Mouse (Mus musculus): ENCODE data around the gene Nuak1. TPM values are rescaled to one million over a fixed set of nuclear protein-coding genes. Genes with fewer than 3 reads are reported as not detected.

Nuak1 gene
- polyA plus RNA-seq (2014; fragmentation: Illumina TruSeq; extraction: RNeasy Lipid Tissue Mini Kit (QIAGEN cat#74804); ENCODE audit: low read depth, low replicate concordance), result 4.7 TPM

DNA sequence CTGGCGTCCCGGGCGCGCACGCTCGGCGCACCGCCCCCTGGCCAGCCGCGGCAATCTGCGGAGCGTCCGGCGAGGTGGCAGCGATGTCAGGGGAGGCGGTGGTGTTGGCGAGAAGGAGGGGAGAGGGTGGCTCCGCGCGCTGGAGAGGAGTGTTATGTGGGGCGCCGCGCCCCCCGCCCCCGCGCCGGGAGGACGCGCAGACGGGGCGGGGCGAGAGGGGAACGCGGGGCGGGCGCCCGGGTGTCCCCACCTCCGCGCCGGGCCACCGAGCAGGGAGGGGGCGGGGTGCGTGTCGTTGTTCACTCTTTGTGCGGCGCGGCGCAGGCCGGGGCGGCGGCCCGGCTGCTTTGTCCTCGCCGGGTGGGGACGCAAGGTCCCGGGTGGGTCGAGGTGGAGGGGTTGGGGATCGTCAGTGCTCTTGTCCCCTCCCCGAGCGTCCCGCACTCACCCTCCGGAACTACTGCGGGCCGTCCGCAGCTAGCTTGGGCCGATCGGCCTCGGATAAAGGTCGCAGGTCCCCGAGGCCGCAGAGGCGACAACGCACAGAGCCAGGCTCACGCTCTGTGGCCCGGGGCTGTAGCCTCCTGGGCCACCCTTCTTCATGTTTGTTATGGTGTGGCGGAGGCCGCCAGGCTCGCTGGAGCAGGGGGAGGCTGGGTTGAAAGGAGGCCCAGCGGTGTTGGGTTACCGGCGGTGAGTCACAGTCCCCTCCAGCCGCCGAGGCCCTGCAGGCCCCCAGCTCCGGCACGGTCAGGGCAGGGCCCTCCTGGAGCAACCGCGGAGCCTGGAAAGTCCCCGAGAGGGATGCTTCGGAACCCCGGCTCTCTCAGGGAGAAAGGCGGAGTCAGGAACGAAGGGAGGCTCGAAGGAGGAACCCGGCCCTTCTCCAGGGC lies at the start of gene Nuak1:
Gene Nuak1 (minus strand): TSS at position 57 of the 893 bp plus-strand sequence.

Other genes with a start within 250 kb of the Nuak1 start
- gene Ckap4, start 93.5 kb upstream of the Nuak1 start, polyA plus RNA-seq (2014; fragmentation: Illumina TruSeq; extraction: RNeasy Lipid Tissue Mini Kit (QIAGEN cat#74804); ENCODE audit: low read depth, low replicate concordance), result 24.8 TPM
- gene Tcp11l2, start 136.0 kb upstream of the Nuak1 start, polyA plus RNA-seq (2014; fragmentation: Illumina TruSeq; extraction: RNeasy Lipid Tissue Mini Kit (QIAGEN cat#74804); ENCODE audit: low read depth, low replicate concordance), result 23.9 TPM
- gene Polr3b, start 181.7 kb upstream of the Nuak1 start, polyA plus RNA-seq (2014; fragmentation: Illumina TruSeq; extraction: RNeasy Lipid Tissue Mini Kit (QIAGEN cat#74804); ENCODE audit: low read depth, low replicate concordance), result 13.8 TPM